Mouse (Mus musculus) spleen, postnatal 4 days (tissue): ENCODE results near the gene Spry2.

Source experiments
- DNase-seq, 2 experiments: peaks; one replicate each; pipeline ENCODE4 v3.0.0; 2022; ENCODE audit warnings: low spot score in 2 of 2

The Spry2 gene

GRCm38 (mm10) chr14:105896791-105897568 lies at the start of gene Spry2:
Spry2 (minus strand) TSS chr14:105896819.
- peak; percentile 56 to 79 for DNase-seq

GRCm38 (mm10) chr14:105941353-105941752 lies 44.7 kb upstream of the Spry2 start:
- DNase-seq: peak in 1 of 2 experiments; percentile 39

- no peak for DNase-seq
Measured at GRCm38 (mm10) chr14:105926726-105927125, 30.1 kb upstream of the Spry2 start.

- no peak for DNase-seq
Measured at GRCm38 (mm10) chr14:105925305-105925704, 28.7 kb upstream of the Spry2 start.

- no peak for DNase-seq
Measured at GRCm38 (mm10) chr14:105924712-105925111, 28.1 kb upstream of the Spry2 start.

GRCm38 (mm10) chr14:105922874-105923273 lies 26.3 kb upstream of the Spry2 start:
- no peak for DNase-seq

- no peak for DNase-seq
Measured at GRCm38 (mm10) chr14:105922427-105922826, 25.8 kb upstream of the Spry2 start.

- DNase-seq: no peak
Measured at GRCm38 (mm10) chr14:105921217-105921695, 24.6 kb upstream of the Spry2 start.

GRCm38 (mm10) chr14:105920395-105921216 lies 24.0 kb upstream of the Spry2 start:
- DNase-seq: no peak

GRCm38 (mm10) chr14:105907216-105907615 lies 10.6 kb upstream of the Spry2 start:
- DNase-seq: no peak

- no peak for DNase-seq
Measured at GRCm38 (mm10) chr14:105905935-105906334, 9.3 kb upstream of the Spry2 start.

GRCm38 (mm10) chr14:105905509-105905908 lies 8.9 kb upstream of the Spry2 start:
- no peak for DNase-seq

- peak; percentile 25 to 81 for DNase-seq
Measured at GRCm38 (mm10) chr14:105902807-105903206, 6.2 kb upstream of the Spry2 start.

GRCm38 (mm10) chr14:105900841-105901240 lies 4.2 kb upstream of the Spry2 start:
- no peak for DNase-seq

GRCm38 (mm10) chr14:105899116-105899515 lies 2.5 kb upstream of the Spry2 start:
- DNase-seq: no peak

GRCm38 (mm10) chr14:105898266-105899111 lies 1.9 kb upstream of the Spry2 start:
- peak; percentile 64 to 89 for DNase-seq

- peak in 1 of 2 experiments; percentile 17 for DNase-seq
Measured at GRCm38 (mm10) chr14:105897569-105898101, 1.0 kb upstream of the Spry2 start.

GRCm38 (mm10) chr14:105895961-105896651 lies 513 bp downstream of the Spry2 start:
- peak; percentile 23 to 68 for DNase-seq

GRCm38 (mm10) chr14:105894971-105895873 lies 1.4 kb downstream of the Spry2 start:
- peak; percentile 24 to 70 for DNase-seq

- no peak for DNase-seq
Measured at GRCm38 (mm10) chr14:105893623-105893995, 3.0 kb downstream of the Spry2 start.
